Mouse (Mus musculus) CH12.LX (cell line): ENCODE measurements around the gene Nup188.

Source experiments
- BHLHE40 ChIP-seq: IDR thresholded peaks from 2 replicates; pipeline ENCODE4 v1.6.1; 2011; ENCODE audit warnings: mild to moderate bottlenecking, low read depth, low read length, improper control_type of control experiment
- CHD2 ChIP-seq: IDR thresholded peaks from 2 replicates; pipeline ENCODE4 v1.6.1; 2011; ENCODE audit warnings: low read length, improper control_type of control experiment
- CTCF ChIP-seq, 2 experiments: IDR thresholded peaks in 1 of 2; conservative IDR thresholded peaks in 1 of 2; 2 replicates each; pipeline ENCODE4 v1.5.1; 2011 to 2012; ENCODE audit warnings: low read depth in 2 of 2, low read length in 2 of 2, improper control_type of control experiment in 1 of 2, inconsistent platforms in 1 of 2, mild to moderate bottlenecking in 1 of 2, moderate library complexity in 1 of 2
- EP300 ChIP-seq: IDR thresholded peaks from 2 replicates; pipeline ENCODE4 v1.6.1; 2011; ENCODE audit warnings: low read length, improper control_type of control experiment
- MAX ChIP-seq: IDR thresholded peaks from 2 replicates; pipeline ENCODE4 v1.6.1; 2011; ENCODE audit warnings: low read length, improper control_type of control experiment
- MEF2A ChIP-seq: IDR thresholded peaks from 2 replicates; pipeline ENCODE4 v1.6.1; 2014; ENCODE audit warnings: low read depth, mild to moderate bottlenecking, inconsistent platforms, low read length, improper control_type of control experiment, borderline replicate concordance
- MYC ChIP-seq: IDR thresholded peaks from 2 replicates; pipeline ENCODE4 v1.6.1; 2011; ENCODE audit warnings: low read depth, mild to moderate bottlenecking, improper control_type of control experiment, low read length
- NELFE ChIP-seq: IDR thresholded peaks from 2 replicates; pipeline ENCODE4 v1.6.1; 2011; ENCODE audit warnings: low read depth, low read length, improper control_type of control experiment
- NRF1 ChIP-seq: IDR thresholded peaks from 2 replicates; pipeline ENCODE4 v1.6.1; 2014; ENCODE audit warnings: low read depth, mild to moderate bottlenecking, inconsistent platforms, low read length, improper control_type of control experiment, moderate library complexity
- POLR2A ChIP-seq: IDR thresholded peaks from 2 replicates; pipeline ENCODE4 v1.6.1; 2011; ENCODE audit warnings: low read depth, mild to moderate bottlenecking, improper control_type of control experiment, low read length
- RCOR1 ChIP-seq: conservative IDR thresholded peaks from 2 replicates; pipeline ENCODE4 v1.6.1; 2012; ENCODE audit warnings: low read depth, mild to moderate bottlenecking, inconsistent platforms, low read length, improper control_type of control experiment
- TCF12 ChIP-seq: IDR thresholded peaks from 2 replicates; pipeline ENCODE4 v1.6.1; 2014; ENCODE audit warnings: low read depth, mild to moderate bottlenecking, inconsistent platforms, low read length, improper control_type of control experiment
- USF2 ChIP-seq: conservative IDR thresholded peaks from 2 replicates; pipeline ENCODE4 v1.6.1; 2011; ENCODE audit warnings: low read depth, low read length, improper control_type of control experiment

DNA sequence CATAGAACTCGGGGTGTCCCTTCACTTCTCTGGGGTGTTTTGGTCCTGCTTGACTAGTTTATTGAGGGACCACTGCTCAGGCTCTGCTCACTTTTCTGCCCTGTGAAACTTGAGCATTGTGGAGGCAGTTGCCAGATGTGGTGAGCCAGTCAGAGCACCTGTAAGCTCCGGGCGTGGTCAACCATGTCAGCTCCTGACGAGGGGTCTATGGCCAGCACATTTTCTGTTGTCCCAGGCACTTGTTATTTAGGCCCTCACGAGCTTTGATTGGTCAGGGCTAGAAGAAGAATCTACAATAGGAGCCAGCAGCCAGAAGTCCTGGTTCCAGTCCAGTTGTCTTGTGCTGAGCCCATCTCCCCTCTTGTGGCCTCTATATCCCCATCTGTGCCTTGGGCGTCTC is 22.4 kb upstream of the Nup188 start:
- TF ChIP-seq NELFE, result no peak
- no peak for TF ChIP-seq CTCF (conservative IDR thresholded peaks at IDR 0.05 in 1 of 2, IDR thresholded peaks at IDR 0.05 in 1 of 2; ENCODE audit: low read depth in 2 of 2, low read length in 2 of 2)
- no peak for TF ChIP-seq TCF12
- no peak for TF ChIP-seq EP300
- no peak for TF ChIP-seq MAX
- TF ChIP-seq CHD2, result no peak
- TF ChIP-seq NRF1, result no peak
- no peak for TF ChIP-seq USF2
- no peak for TF ChIP-seq MYC
- TF ChIP-seq POLR2A, result no peak
- TF ChIP-seq BHLHE40, result no peak
- TF ChIP-seq RCOR1, result no peak
- TF ChIP-seq MEF2A, result no peak
